Mouse (Mus musculus): ENCODE results near the gene Shb.
"Not testable (repeated sequence)": the region's sequence is repeated elsewhere in the genome, so short reads cannot be mapped to it uniquely, and the experiment has no call there.

Gene Shb

GRCm38 (mm10) chr4:45413674-45414338, 118.5 kb downstream of the Shb start:
- no peak for DNase-seq

- no peak for DNase-seq
These were observed 119.7 kb downstream of the Shb start for GRCm38 (mm10) chr4:45412433-45413192.

- no peak for DNase-seq
These were observed 121.0 kb downstream of the Shb start for GRCm38 (mm10) chr4:45411181-45411790.

GRCm38 (mm10) chr4:45409270-45409669, 123.0 kb downstream of the Shb start:
- peak; percentile 85 for DNase-seq

GRCm38 (mm10) chr4:45408427-45409132, 123.7 kb downstream of the Shb start, which contains the start of gene Slc25a51:
TSS of gene Slc25a51 (minus strand) at chr4:45408766.
- DNase-seq: peak; percentile 87

- no peak for DNase-seq
These were observed 124.5 kb downstream of the Shb start for GRCm38 (mm10) chr4:45407703-45408334.

- DNase-seq: no peak
These were observed 125.1 kb downstream of the Shb start for GRCm38 (mm10) chr4:45407001-45407702.

GRCm38 (mm10) chr4:45406397-45406796, 125.9 kb downstream of the Shb start:
- DNase-seq: no peak

GRCm38 (mm10) chr4:45405315-45405714, 127.0 kb downstream of the Shb start:
- DNase-seq: no peak

- no peak for DNase-seq
These were observed 128.2 kb downstream of the Shb start for GRCm38 (mm10) chr4:45404086-45404485.

- DNase-seq: no peak
These were observed 128.8 kb downstream of the Shb start for GRCm38 (mm10) chr4:45403499-45403878.

- no peak for DNase-seq
These were observed 129.3 kb downstream of the Shb start for GRCm38 (mm10) chr4:45402878-45403498.

- DNase-seq: no peak
These were observed 130.0 kb downstream of the Shb start for GRCm38 (mm10) chr4:45402281-45402680.

GRCm38 (mm10) chr4:45399421-45400210, 132.7 kb downstream of the Shb start:
- DNase-seq: no peak

- not testable (repeated sequence) for DNase-seq
These were observed 134.0 kb downstream of the Shb start for GRCm38 (mm10) chr4:45398315-45398714.

GRCm38 (mm10) chr4:45396211-45396610, 136.1 kb downstream of the Shb start:
- not testable (repeated sequence) for DNase-seq

GRCm38 (mm10) chr4:45393658-45394057, 138.6 kb downstream of the Shb start:
- no peak for DNase-seq

- DNase-seq: no peak
These were observed 139.3 kb downstream of the Shb start for GRCm38 (mm10) chr4:45392994-45393393.

GRCm38 (mm10) chr4:45392572-45392971, 139.7 kb downstream of the Shb start:
- no peak for DNase-seq

GRCm38 (mm10) chr4:45392099-45392498, 140.2 kb downstream of the Shb start:
- no peak for DNase-seq

GRCm38 (mm10) chr4:45387296-45387695, 145.0 kb downstream of the Shb start:
- not testable (repeated sequence) for DNase-seq
